Mouse (Mus musculus) megakaryocyte, adult 5-6 weeks (primary cell): ENCODE data around the gene Orc2. TPM values are rescaled to one million over a fixed set of nuclear protein-coding genes. Genes with fewer than 3 reads are reported as not detected.

ENCODE experiments used
- ATAC-seq: 2 replicates; pipeline ENCODE4 v1.8.0; 2016; ENCODE audit warnings: mild to moderate bottlenecking, inconsistent platforms; ENCODE audit not compliant: poor library complexity, severe bottlenecking
- total RNA-seq, 2 experiments: library from RNA; stranded (forward) in 1 of 2; stranded (reverse) in 1 of 2; fragments of 153-499, 151-499 nt in 1 of 2; fragments of 221-1000, 200-1000 nt in 1 of 2; gene quantifications; 2 replicates each; pipeline versions ENCODE4 v1.2.3 to v1.2.4; 2015 to 2017

The Orc2 gene
- total RNA-seq (2015) (20.1 and 21.2 TPM in 2 replicates), total RNA-seq (2017) (46.7 and 61.8 TPM in 2 replicates)

DNA sequence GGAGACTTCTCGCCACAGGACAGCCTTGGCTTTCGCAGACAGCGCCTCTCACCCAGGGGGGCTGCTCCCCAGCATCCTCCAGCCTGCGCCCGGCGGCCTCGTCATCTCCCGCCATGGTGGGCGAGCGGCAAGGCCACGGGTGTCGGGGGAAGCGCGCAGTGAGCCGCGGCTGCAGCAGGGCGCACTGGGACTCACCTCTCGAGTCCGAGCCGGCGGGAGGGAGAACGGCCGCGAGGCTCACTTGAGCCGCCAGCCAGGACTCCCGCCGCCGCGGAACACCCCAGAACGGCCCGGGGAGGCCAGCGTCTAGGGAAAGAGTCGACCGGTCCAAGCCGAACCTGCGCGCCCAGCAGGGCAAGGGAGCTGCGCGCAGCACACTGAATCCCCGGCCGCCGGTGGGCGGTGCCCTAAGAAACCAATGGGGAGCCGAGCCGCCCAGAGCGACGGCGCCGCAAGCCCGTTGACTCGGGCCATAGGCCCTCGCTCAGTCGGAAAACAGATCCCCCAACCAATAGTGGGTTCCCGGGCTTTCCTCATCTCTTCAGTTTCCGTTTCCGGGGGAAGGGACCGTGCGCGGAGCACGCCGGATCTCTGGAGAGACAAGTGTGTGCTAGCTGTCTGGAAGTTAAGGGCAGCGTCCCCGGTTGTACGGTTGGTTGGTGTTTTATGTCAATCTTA, at the start of gene Orc2:
Gene Orc2, minus strand, starts transcription at position 533 of the 678 bp plus-strand sequence.
- ATAC-seq: peak; percentile 99

GRCm38 (mm10) chr1:58541386-58541785, 36.5 kb upstream of the Orc2 start:
- ATAC-seq: no peak

DNA sequence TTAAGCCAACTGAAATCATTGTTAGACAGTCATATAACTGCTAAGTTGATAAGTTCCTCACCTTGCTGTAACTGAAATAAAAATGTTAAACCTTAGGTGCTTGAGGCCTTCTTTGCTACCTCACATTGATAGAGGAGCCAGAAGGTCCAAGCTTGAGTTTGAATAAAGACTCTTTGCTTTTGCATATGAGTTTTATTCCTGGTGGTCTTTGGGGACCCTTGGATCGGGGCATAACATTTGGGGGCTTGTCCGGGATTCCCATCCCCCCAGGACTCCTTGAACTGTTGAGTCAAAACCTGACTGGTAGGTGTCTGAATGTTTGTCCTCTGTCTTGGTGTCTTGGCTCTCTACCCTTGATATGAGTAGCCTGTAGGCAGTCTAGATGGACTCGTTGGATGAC, 2.3 kb upstream of the Orc2 start:
- no peak for ATAC-seq

DNA sequence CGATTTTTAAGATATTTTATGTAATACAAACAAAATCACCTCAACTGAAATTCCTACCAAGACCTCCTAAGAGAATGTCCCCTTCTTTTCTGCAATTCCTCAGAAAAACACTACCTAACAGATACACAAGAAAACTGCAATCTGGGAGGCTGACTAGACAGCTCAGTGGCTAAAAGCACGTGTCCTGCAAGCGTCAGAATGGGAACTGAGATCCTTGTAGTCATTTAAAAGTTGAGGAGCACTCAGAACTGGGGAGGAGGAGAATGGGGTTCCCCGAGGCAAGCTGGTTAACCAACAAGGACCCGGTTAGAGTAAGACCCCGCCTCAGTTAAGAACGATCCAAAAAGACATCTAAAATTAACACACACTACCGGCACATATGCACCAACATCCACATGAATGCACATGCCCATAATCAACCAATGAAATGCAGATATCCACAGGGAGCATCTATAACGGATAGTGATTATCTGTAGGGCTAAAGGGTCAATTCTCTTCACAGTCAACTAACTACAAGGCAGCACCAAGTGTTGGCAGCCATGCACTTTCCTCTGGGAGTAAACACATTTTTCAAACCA, 1.0 kb downstream of the Orc2 start:
- no peak for ATAC-seq

GRCm38 (mm10) chr1:58503134-58503533, 1.8 kb downstream of the Orc2 start:
- ATAC-seq: no peak

DNA sequence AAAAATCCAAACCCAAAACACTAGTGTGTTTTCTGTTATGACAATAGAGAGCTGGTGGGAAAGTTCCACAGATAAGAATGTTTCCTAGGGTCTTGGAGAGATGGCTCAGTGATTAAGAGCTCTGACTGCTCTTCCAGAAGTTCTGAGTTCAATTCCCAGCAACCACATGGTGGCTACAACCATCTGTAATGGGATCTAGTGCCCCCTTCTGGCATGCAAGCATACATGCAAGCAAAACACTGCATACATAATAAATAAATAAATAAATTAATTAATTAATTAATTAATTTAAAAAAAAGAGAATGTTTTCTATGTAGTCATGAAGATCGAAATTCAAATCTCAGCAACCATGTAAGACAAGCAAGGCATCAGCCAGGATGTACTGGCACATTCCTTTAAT, 6.2 kb downstream of the Orc2 start:
- no peak for ATAC-seq

DNA sequence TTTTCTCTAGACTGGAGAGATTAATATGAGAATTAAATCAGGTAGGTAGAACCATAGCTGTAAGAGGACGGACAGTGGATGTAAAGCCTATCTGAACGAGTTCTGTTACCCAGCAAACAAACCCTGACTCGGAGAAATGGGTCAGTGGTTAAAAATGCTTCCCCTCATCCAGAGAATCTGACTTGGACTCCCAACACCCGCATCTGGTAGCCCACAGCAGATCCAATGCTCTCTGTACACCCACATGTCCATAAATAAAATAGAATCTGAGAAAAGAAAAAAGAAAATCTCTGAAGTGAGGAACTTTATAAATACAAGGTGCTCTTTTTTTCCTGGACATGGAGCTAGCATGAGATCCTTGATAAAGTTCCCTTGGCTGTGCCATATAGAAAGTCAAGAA, 7.2 kb downstream of the Orc2 start:
- ATAC-seq: no peak

DNA sequence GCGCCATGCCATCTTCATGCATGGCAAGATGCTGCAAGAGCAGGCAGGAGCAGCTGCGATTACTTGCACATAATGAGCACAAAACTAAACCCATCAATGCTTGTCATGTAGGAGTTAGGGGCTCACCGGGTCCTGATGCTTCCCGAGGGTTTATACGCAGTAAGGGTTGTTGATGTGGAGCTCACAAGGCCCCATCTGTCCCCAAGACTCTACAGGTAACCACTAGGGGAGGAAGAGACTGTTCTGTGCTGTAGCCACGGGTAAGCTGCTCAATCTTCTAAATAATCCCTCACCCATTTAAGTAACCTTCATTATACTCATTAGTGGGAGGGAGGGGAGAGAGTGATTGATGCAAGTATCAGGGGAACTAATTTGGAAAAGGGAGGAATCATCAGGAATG, 9.3 kb downstream of the Orc2 start:
- no peak for ATAC-seq

DNA sequence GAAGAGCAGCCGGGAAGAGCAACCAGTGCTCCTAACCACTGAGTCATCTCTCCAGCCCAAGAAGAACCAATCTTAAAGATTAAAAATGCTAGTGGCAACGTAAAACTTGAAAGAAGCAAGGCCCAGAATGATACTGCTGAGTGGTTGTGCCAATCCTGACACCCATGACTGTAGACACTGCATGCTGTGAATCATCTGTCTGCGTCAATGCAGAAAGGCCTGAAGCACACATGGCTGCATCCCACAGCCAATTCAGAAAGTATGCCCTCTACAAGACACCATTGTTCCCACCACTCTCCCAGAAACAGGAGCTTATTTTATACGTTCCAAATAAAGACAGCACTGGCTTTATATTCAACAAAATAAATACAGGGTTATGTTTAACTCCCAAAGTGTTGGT, 22.3 kb downstream of the Orc2 start:
- no peak for ATAC-seq

DNA sequence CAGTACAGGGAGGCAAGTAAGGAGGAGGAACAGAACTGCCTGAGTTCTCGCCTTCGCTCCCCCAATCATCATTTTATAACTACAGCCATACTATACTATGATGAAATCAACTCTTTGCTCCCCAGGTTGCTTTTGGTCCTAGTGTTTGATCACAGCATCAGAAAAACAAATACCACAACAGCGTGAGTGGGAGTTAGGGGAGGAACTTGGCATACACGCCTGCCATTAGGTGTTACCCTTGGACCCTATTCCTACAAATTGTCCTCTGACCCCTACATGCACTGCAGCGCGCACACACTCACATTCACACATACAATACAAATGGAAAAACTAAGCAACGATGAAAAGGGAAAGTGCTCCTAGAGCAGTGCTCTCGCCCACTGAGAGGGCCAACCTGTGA, 29.2 kb downstream of the Orc2 start:
- ATAC-seq: no peak

DNA sequence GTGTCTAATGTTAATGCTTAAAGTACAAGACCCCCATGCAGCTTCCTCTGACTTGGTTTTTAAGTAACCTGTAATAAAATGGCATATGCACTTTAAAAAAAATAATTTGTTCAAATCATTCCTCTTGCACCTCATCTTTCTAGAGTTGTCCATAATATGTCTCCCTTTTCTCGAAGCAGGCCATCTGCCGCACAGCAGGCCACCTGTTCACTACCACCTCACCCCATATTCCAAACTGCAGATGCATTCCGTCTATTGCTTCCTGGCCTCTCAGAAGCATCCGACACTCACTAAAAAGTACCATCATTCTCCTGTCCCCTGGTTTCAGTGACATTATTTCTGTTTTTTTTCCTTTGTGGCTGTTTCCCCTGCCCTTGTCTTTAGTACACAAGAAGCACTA, 39.3 kb downstream of the Orc2 start:
- ATAC-seq: no peak

GRCm38 (mm10) chr1:58465042-58465441, 39.9 kb downstream of the Orc2 start:
- no peak for ATAC-seq

GRCm38 (mm10) chr1:58463935-58464334, 41.0 kb downstream of the Orc2 start:
- ATAC-seq: no peak

DNA sequence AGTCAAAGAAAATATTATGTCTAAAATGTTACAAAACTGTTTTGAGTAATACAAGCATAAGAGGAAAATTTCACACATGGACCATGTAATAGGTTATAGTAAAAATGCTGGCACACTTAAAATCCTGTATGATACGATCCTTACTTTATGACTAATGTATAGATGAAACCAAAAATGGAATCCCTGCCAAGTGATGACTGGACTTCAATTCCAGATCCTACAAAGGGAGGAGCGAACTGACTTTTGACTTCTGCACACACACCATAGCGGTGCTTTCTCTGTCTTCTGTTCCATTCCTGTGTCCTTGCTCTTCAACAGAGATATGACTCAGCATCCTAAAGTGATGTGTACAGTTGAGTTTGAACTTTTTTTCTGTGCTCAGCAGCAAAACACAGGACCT, 44.3 kb downstream of the Orc2 start:
- ATAC-seq: no peak

DNA sequence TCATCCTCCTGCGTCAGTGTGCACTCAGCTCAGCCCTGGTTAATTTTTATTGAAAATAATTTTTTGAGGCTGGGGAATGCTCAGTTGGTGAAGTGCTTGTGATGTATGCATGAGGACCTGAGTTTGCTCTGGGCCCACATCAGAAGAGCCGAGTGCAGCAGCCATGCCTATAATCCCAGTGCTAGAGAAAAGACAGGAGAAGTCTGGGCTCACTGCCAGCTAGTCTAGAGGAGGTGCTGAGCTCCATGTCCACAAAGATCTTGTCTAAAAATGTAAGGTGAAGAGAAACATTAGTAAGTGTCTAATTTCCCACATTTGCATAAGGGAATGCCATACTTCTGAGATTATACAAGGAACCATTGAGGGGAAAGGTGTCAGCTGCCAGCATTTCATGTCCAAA, 46.0 kb downstream of the Orc2 start:
- no peak for ATAC-seq

GRCm38 (mm10) chr1:58458175-58458574, 46.7 kb downstream of the Orc2 start:
- ATAC-seq: no peak

DNA sequence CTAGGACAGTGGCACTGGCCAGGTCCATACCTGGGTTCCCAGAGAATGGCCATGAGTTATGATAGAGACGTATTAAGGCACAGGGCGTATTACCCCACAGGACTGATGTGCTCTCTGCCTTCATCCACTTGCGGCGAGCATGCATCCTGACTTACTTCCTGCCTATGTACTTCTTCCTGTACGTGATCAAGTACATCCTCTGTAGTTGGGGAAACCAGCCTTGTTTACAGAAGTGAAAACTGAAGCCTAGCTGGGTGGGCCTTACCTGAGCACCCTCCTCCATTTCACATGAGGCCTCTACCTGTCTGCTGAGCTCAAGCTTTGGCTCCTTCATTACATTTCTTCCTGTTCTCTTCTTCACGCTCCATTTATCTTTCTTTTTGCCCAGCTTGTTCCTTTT, 50.6 kb downstream of the Orc2 start:
- no peak for ATAC-seq

GRCm38 (mm10) chr1:58448396-58448795, 56.5 kb downstream of the Orc2 start:
- no peak for ATAC-seq

GRCm38 (mm10) chr1:58447766-58448165, 57.1 kb downstream of the Orc2 start:
- ATAC-seq: no peak

DNA sequence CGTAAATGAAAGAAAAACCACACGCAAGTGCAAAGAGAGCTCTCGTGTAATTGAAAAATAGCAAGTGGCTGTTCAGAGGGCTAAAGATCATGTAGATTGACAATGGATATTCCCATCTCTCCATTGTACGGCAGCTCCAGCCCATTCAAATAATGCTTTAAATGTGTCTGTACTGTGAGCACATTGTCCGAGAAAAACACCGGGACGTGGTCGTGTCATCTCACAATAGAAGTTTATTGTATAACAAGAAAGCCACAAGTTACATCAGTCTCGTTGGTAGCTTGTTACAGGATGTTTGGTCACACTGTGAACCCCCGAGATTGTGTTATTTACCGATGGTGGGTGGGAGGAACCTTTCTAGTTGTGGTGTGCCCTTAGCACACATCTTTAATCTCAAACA, 59.0 kb downstream of the Orc2 start:
- ATAC-seq: peak; percentile 19

- ATAC-seq: peak; percentile 93
Measured at GRCm38 (mm10) chr1:58445143-58445722, 59.7 kb downstream of the Orc2 start, which contains the start of the genes Nif3l1 and Ppil3. Gene Nif3l1 (plus strand): TSS chr1:58445151. Gene Ppil3 (minus strand): TSS chr1:58445486.

- ATAC-seq: no peak
Measured at GRCm38 (mm10) chr1:58444691-58445090, 60.2 kb downstream of the Orc2 start.
